20 mouse cellular contexts compared by ENCODE assay signal in genomic region chr17:24590943-24591342, GRCm38 (mm10). TPM values are rescaled to one million over a fixed set of nuclear protein-coding genes. Genes with fewer than 3 reads are reported as not detected.
DNase-seq lines count a peak whose midpoint lies in the region; ATAC-seq and TF ChIP-seq lines count a peak whose summit lies in the region.
"Had no signal": no experiment of that assay in that cellular context is flagged by ENCODE, and none has a peak within 500 bp of the region (broad histone marks: within the 10 kb centered on the region; RNA-seq: fewer than 3 reads in every experiment).

No protein-coding gene starts in this region.

- H3K4me2 ChIP-seq in midbrain, postnatal 0 days (ENCODE audit: low read depth, low read length, poor library complexity, severe bottlenecking) = no peak overlapping the region
- no peak overlapping the region for H3K4me2 ChIP-seq in midbrain, embryonic 15.5 days
- H3K4me2 ChIP-seq: forebrain, embryonic 12.5 days; heart, embryonic 13.5 days had no signal

- no peak overlapping the region for H3K27ac ChIP-seq in midbrain, postnatal 0 days (ENCODE audit: low read depth, low read length)
- H3K27ac ChIP-seq in midbrain, embryonic 15.5 days = no peak overlapping the region
- H3K27ac ChIP-seq: forebrain, embryonic 12.5 days; heart, embryonic 13.5 days; kidney, postnatal 0 days had no signal

- intact Hi-C loops in heart, postnatal 36 days (cut with DNase I) = no loop called here

- no peak for TF ChIP-seq CTCF in midbrain, postnatal 0 days (IDR thresholded peaks at IDR 0.05)

- DNase-seq in heart, adult 8-10 months (ENCODE audit: low spot score) = peak; percentile 33
- no peak for DNase-seq in heart, postnatal 36 days
- peak; percentile 15 for DNase-seq in midbrain, postnatal 0 days (ENCODE audit: low spot score)
- peak; percentile 81 for DNase-seq in cerebellum, adult 9-10 months
- no peak for DNase-seq in spleen, adult 12 weeks (ENCODE audit: low spot score)
- DNase-seq in thymus, postnatal 25 days = no peak
- DNase-seq: adrenal gland, postnatal 10 days; gastrocnemius, postnatal 14 days; kidney, adult 11 months; layer of hippocampus, postnatal 36 days; liver; retina, postnatal 1 day; right cerebral cortex, postnatal 4 days; thymus, postnatal 14 days had no signal

- no peaks in the 10 kb centered on the region for H3K4me1 ChIP-seq in midbrain, postnatal 0 days (ENCODE audit: insufficient read depth, low read length)
- H3K4me1 ChIP-seq in midbrain, embryonic 15.5 days = no peaks in the 10 kb centered on the region
- H3K4me1 ChIP-seq: forebrain, embryonic 12.5 days; heart, embryonic 13.5 days had no signal

- no peaks in the 10 kb centered on the region for H3K9me3 ChIP-seq in midbrain, postnatal 0 days (ENCODE audit: low read length)
- H3K9me3 ChIP-seq in midbrain, embryonic 15.5 days = no peaks in the 10 kb centered on the region
- H3K9me3 ChIP-seq: forebrain, embryonic 12.5 days; heart, embryonic 13.5 days had no signal

- no peak for ATAC-seq in midbrain, postnatal 0 days (ENCODE audit: low FRiP score)
- ATAC-seq in midbrain, embryonic 15.5 days (replicated peaks) = no peak
- ATAC-seq: activated CD4-positive, CD25-positive, alpha-beta regulatory T cell, adult 4 months had no signal

- no peak overlapping the region for H3K9ac ChIP-seq in midbrain, postnatal 0 days (replicated peaks; ENCODE audit: low read length, poor library complexity, severe bottlenecking)
- no peak overlapping the region for H3K9ac ChIP-seq in midbrain, embryonic 15.5 days
- H3K9ac ChIP-seq: forebrain, embryonic 12.5 days; heart, embryonic 13.5 days had no signal

- peaks cover 83% of the 10 kb centered on the region for H3K36me3 ChIP-seq in midbrain, postnatal 0 days (ENCODE audit: insufficient read depth, low read length)
- H3K36me3 ChIP-seq in midbrain, embryonic 15.5 days (replicated peaks) = peaks cover 80% of the 10 kb centered on the region

- no peak overlapping the region for H3K4me3 ChIP-seq in midbrain, postnatal 0 days (ENCODE audit: low read depth, low read length)
- no peak overlapping the region for H3K4me3 ChIP-seq in midbrain, embryonic 15.5 days
- H3K4me3 ChIP-seq: forebrain, embryonic 12.5 days; heart, embryonic 13.5 days had no signal

- 86% methylated on average over 3 of the region's 3 CpGs for WGBS in midbrain, postnatal 0 days
- WGBS in midbrain, embryonic 15.5 days = 85% methylated on average over 3 of the region's 3 CpGs

- H3K27me3 ChIP-seq in midbrain, postnatal 0 days (ENCODE audit: insufficient read depth, low read length) = no peaks in the 10 kb centered on the region
- H3K27me3 ChIP-seq in midbrain, embryonic 15.5 days (replicated peaks) = no peaks in the 10 kb centered on the region
- H3K27me3 ChIP-seq: forebrain, embryonic 12.5 days; heart, embryonic 13.5 days had no signal

RNA-seq across cellular contexts. Expression of gene Pkd1, which starts 41.3 kb away (rescaled TPM):
- total RNA-seq in heart, adult 8-10 months (2022) = 10 to 100 TPM; 27.8 to 43.0 (median 34.9) TPM
- 10 to 100 TPM; 45.4 to 45.6 TPM for total RNA-seq in heart, postnatal 36 days (2021)
- total RNA-seq in midbrain, postnatal 0 days (2014; rRNA removed) = 73.6 and 84.3 TPM in 2 replicates
- 13.6 and 14.5 TPM in 2 replicates for polyA plus RNA-seq in midbrain, postnatal 0 days (2015; fragmentation: Nextera tagmentation; extraction: Ambion mirVana)
- polyA plus RNA-seq in midbrain, embryonic 15.5 days (2015; fragmentation: Nextera tagmentation; extraction: Ambion mirVana) = 29.0 and 29.8 TPM in 2 replicates

RNA-seq across cellular contexts. Expression of gene Tsc2, which starts 41.5 kb away (rescaled TPM):
- 100 to 1,000 TPM; 123 to 135 (median 133) TPM for total RNA-seq in heart, adult 8-10 months (2022)
- 100 to 1,000 TPM; 106 to 112 TPM for total RNA-seq in heart, postnatal 36 days (2021)
- total RNA-seq in midbrain, postnatal 0 days (2014; rRNA removed) = 106 and 114 TPM in 2 replicates
- 56.6 and 61.7 TPM in 2 replicates for polyA plus RNA-seq in midbrain, postnatal 0 days (2015; fragmentation: Nextera tagmentation; extraction: Ambion mirVana)
- 83.8 and 89.6 TPM in 2 replicates for polyA plus RNA-seq in midbrain, embryonic 15.5 days (2015; fragmentation: Nextera tagmentation; extraction: Ambion mirVana)

RNA-seq across cellular contexts. Expression of gene Nthl1, which starts 41.5 kb away (rescaled TPM):
- 1 to 10 TPM; 2.6 to 3.5 (median 2.8) TPM for total RNA-seq in heart, adult 8-10 months (2022)
- total RNA-seq in heart, postnatal 36 days (2021) = 1 to 10 TPM; 3.3 to 4.1 TPM
- 4.5 and 6.2 TPM in 2 replicates for total RNA-seq in midbrain, postnatal 0 days (2014; rRNA removed)
- 6.0 and 7.2 TPM in 2 replicates for polyA plus RNA-seq in midbrain, postnatal 0 days (2015; fragmentation: Nextera tagmentation; extraction: Ambion mirVana)
- 10.0 and 11.0 TPM in 2 replicates for polyA plus RNA-seq in midbrain, embryonic 15.5 days (2015; fragmentation: Nextera tagmentation; extraction: Ambion mirVana)
- total RNA-seq: monocyte, adult 5-6 weeks had no signal

RNA-seq across cellular contexts. Expression of gene Rab26, which starts 56.9 kb away (rescaled TPM):
- total RNA-seq in heart, adult 8-10 months (2022) = under 1 TPM in 3 of 4 experiments, not detected in 1; 0.23 to 0.50 (median 0.25) TPM
- total RNA-seq in heart, postnatal 36 days (2021) = not detected
- 4.4 and 7.6 TPM in 2 replicates for total RNA-seq in midbrain, postnatal 0 days (2014; rRNA removed)
- 15.5 and 17.7 TPM in 2 replicates for polyA plus RNA-seq in midbrain, postnatal 0 days (2015; fragmentation: Nextera tagmentation; extraction: Ambion mirVana)
- 8.4 and 8.8 TPM in 2 replicates for polyA plus RNA-seq in midbrain, embryonic 15.5 days (2015; fragmentation: Nextera tagmentation; extraction: Ambion mirVana)
- total RNA-seq: monocyte, adult 5-6 weeks had no signal

RNA-seq across cellular contexts. Expression of gene Slc9a3r2, which starts 59.2 kb away (rescaled TPM):
- total RNA-seq in heart, adult 8-10 months (2022) = 100 to 1,000 TPM in 2 of 4 experiments, 10 to 100 TPM in 2; 87.7 to 110 (median 101) TPM
- total RNA-seq in heart, postnatal 36 days (2021) = 100 to 1,000 TPM in 1 of 2 experiments, 10 to 100 TPM in 1; 91.1 to 140 TPM
- 61.7 and 62.8 TPM in 2 replicates for total RNA-seq in midbrain, postnatal 0 days (2014; rRNA removed)
- polyA plus RNA-seq in midbrain, postnatal 0 days (2015; fragmentation: Nextera tagmentation; extraction: Ambion mirVana) = 52.1 and 52.7 TPM in 2 replicates
- polyA plus RNA-seq in midbrain, embryonic 15.5 days (2015; fragmentation: Nextera tagmentation; extraction: Ambion mirVana) = 45.3 and 52.6 TPM in 2 replicates
- polyA plus RNA-seq: activated CD4-positive, CD25-positive, alpha-beta regulatory T cell, adult 4 months had no signal

Comparison
In these comparisons a context has a peak if more than half of its experiments do, and no peak if none do; other contexts are left out.
1. DNase-seq: peak in heart, adult 8-10 months (single experiment), midbrain, postnatal 0 days (single experiment) and cerebellum, adult 9-10 months (single experiment); none in heart, postnatal 36 days (0 of 2), spleen, adult 12 weeks (single experiment) and thymus, postnatal 25 days (single experiment).